21 mouse cellular contexts compared by ENCODE assay signal in the genomic region with DNA sequence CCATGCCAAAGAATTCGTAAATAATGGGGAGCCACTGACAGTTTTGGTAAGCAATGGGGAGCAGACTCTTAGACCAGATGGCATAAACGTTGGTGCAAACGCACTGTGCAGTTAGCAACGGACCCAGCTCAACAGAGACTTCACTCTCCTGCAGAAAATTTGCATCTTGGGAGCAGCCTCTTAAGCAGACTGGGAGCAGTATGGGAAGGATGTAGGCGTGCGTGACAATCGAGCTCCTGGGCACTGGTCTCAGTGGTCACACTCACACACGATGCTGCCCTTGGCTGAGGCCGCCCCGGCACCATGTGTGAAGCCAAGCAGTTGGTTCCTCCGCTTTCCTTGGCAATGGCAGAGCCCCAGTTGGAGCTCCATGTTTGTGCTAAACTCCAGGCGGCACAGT.
DNase-seq lines count a peak whose midpoint lies in the region; ATAC-seq and TF ChIP-seq lines count a peak whose summit lies in the region.
"Had no signal": no experiment of that assay in that cellular context is flagged by ENCODE, and none has a peak within 500 bp of the region (broad histone marks: within the 10 kb centered on the region; RNA-seq: fewer than 3 reads in every experiment).

No protein-coding gene starts in this region.

- H3K36me3 ChIP-seq in forebrain, embryonic 16.5 days (ENCODE audit: control insufficient read depth, insufficient read depth): no peaks in the 10 kb centered on the region
- no peaks in the 10 kb centered on the region for H3K36me3 ChIP-seq in intestine, embryonic 15.5 days
- H3K36me3 ChIP-seq: embryonic facial prominence, embryonic 13.5 days; limb, embryonic 10.5 days; liver, embryonic 15.5 days; midbrain, embryonic 15.5 days; neural tube, embryonic 13.5 days had no signal

- H3K9ac ChIP-seq in forebrain, embryonic 16.5 days (replicated peaks; ENCODE audit: low read depth, low read length): no peak overlapping the region
- H3K9ac ChIP-seq in intestine, embryonic 15.5 days: no peak overlapping the region
- H3K9ac ChIP-seq: embryonic facial prominence, embryonic 13.5 days; liver, embryonic 15.5 days; midbrain, embryonic 15.5 days; neural tube, embryonic 13.5 days had no signal

- intact Hi-C loops in left cerebral cortex, adult 2 months (cut with DNase I): loop anchor here (2.0 kb wide), 1 partner anchor 90 kb away; no protein-coding TSS in a partner anchor

- H3K4me1 ChIP-seq in forebrain, embryonic 16.5 days (replicated peaks; ENCODE audit: control insufficient read depth, insufficient read depth, low read length): peaks cover 4% of the 10 kb centered on the region
- H3K4me1 ChIP-seq in intestine, embryonic 15.5 days (replicated peaks): no peaks in the 10 kb centered on the region
- H3K4me1 ChIP-seq: limb, embryonic 10.5 days; liver, embryonic 15.5 days; midbrain, embryonic 15.5 days had no signal

- H3K27ac ChIP-seq in left cerebral cortex, adult 2 months: no peak overlapping the region
- peak overlapping the region; percentile 79 for H3K27ac ChIP-seq in forebrain, embryonic 16.5 days (ENCODE audit: low read length)
- H3K27ac ChIP-seq in intestine, embryonic 15.5 days: no peak overlapping the region
- H3K27ac ChIP-seq: embryonic facial prominence, embryonic 13.5 days; kidney, postnatal 0 days; limb, embryonic 10.5 days; liver, embryonic 15.5 days; midbrain, embryonic 15.5 days; neural tube, embryonic 13.5 days had no signal

- H3K9me3 ChIP-seq in forebrain, embryonic 16.5 days (ENCODE audit: control insufficient read depth, low read length): no peaks in the 10 kb centered on the region
- no peaks in the 10 kb centered on the region for H3K9me3 ChIP-seq in intestine, embryonic 15.5 days
- H3K9me3 ChIP-seq: embryonic facial prominence, embryonic 13.5 days; limb, embryonic 10.5 days; liver, embryonic 15.5 days; midbrain, embryonic 15.5 days; neural tube, embryonic 13.5 days had no signal

- H3K4me2 ChIP-seq in forebrain, embryonic 16.5 days (ENCODE audit: low read length): no peak overlapping the region
- no peak overlapping the region for H3K4me2 ChIP-seq in intestine, embryonic 15.5 days (replicated peaks)
- H3K4me2 ChIP-seq: embryonic facial prominence, embryonic 13.5 days; liver, embryonic 15.5 days; midbrain, embryonic 15.5 days; neural tube, embryonic 13.5 days had no signal

- DNase-seq in left cerebral cortex, adult 11 months (ENCODE audit: low spot score): peak; percentile 25
- no peak for DNase-seq in left cerebral cortex, adult 2 months (ENCODE audit: extremely low spot score in 1 of 2, low spot score in 2 of 2)
- DNase-seq in layer of hippocampus, postnatal 36 days: peak; percentile 70 to 77
- DNase-seq in urinary bladder, postnatal 14 days (ENCODE audit: low spot score): no peak
- no peak for DNase-seq in adrenal gland, adult 8-10 months
- DNase-seq: adrenal gland, adult 2 months; heart, adult 18-20 months; heart, postnatal 14 days; lung, postnatal 4 days; retina, postnatal 1 day; thymus, postnatal 14 days had no signal

- H3K4me3 ChIP-seq in left cerebral cortex, adult 2 months: no peak overlapping the region
- H3K4me3 ChIP-seq in forebrain, embryonic 16.5 days (replicated peaks; ENCODE audit: low read length): no peak overlapping the region
- H3K4me3 ChIP-seq in intestine, embryonic 15.5 days (replicated peaks): no peak overlapping the region
- H3K4me3 ChIP-seq: embryonic facial prominence, embryonic 13.5 days; limb, embryonic 10.5 days; liver, embryonic 15.5 days; midbrain, embryonic 15.5 days; neural tube, embryonic 13.5 days had no signal

- ATAC-seq in forebrain, embryonic 16.5 days: peak; percentile 91
- ATAC-seq in intestine, embryonic 15.5 days: no peak
- ATAC-seq: midbrain, embryonic 15.5 days; Patski had no signal

- no peak for TF ChIP-seq CTCF in left cerebral cortex, adult 2 months (IDR thresholded peaks at IDR 0.05)

- H3K27me3 ChIP-seq in forebrain, embryonic 16.5 days (replicated peaks; ENCODE audit: control insufficient read depth, insufficient read depth, low read length): no peaks in the 10 kb centered on the region
- no peaks in the 10 kb centered on the region for H3K27me3 ChIP-seq in intestine, embryonic 15.5 days (replicated peaks)
- H3K27me3 ChIP-seq: CH12.LX; embryonic facial prominence, embryonic 13.5 days; liver, embryonic 15.5 days; midbrain, embryonic 15.5 days; neural tube, embryonic 13.5 days; Patski had no signal

- 60% methylated on average over 12 of the region's 12 CpGs for WGBS in forebrain, embryonic 16.5 days
- WGBS in intestine, embryonic 15.5 days: 62% methylated on average over 12 of the region's 12 CpGs

Comparison
In these comparisons a context has a peak if more than half of its experiments do, and no peak if none do; other contexts are left out.
1. DNase-seq: peak in left cerebral cortex, adult 11 months (single experiment) and layer of hippocampus, postnatal 36 days (2 of 2); none in left cerebral cortex, adult 2 months (0 of 2), urinary bladder, postnatal 14 days (single experiment) and adrenal gland, adult 8-10 months (single experiment).